Mouse (Mus musculus) liver, postnatal 0 days (tissue): ENCODE results near the gene St5.

Experiments used
- CTCF ChIP-seq: sonication (generic); IDR thresholded peaks from 2 replicates; pipeline ENCODE4 v1.5.1; 2016; ENCODE audit warnings: antibody characterized with exemption, low read depth
- EP300 ChIP-seq: IDR thresholded peaks from 2 replicates; pipeline ENCODE4 v1.6.1; 2016; ENCODE audit warnings: antibody characterized with exemption, low read depth, mild to moderate bottlenecking

- TF ChIP-seq CTCF (no peak), EP300 (no peak)
These were observed 123.7 kb downstream of the St5 start for GRCm38 (mm10) chr7:109579585-109580307.
